Mouse (Mus musculus): ENCODE data around the gene Ankrd6. TPM values are rescaled to one million over a fixed set of nuclear protein-coding genes. Genes with fewer than 3 reads are reported as not detected.

Ankrd6 gene
- total RNA-seq (2021), result 1 to 10 TPM; 4.1 to 4.9 TPM
- polyA plus RNA-seq (2012; rRNA removed), result 1.1 TPM in 2 replicates
- long read RNA-seq, full-length matches to known transcripts, result 1 of 1 reads
- long read RNA-seq, partial matches to known transcripts, result 0 of 1 reads
- long read RNA-seq, other reads (novel, unspliced or antisense), result 0 of 1 reads

GRCm38 (mm10) chr4:32950356-32951034 lies at the start of gene Ankrd6:
Ankrd6 (minus strand) TSS chr4:32950841.
- no peaks in the 10 kb centered on the region for H3K4me1 ChIP-seq (ENCODE audit: control insufficient read depth, insufficient read depth, low read length)
- peak within 1 kb of the TSS; percentile 66 for H3K4me3 ChIP-seq
- WGBS, result 1% methylated on average over 66 of the region's 66 CpGs
- intact Hi-C loops (cut with DNase I), result loop anchor here (2.0 to 10.0 kb wide), 5 partner anchors 68 to 206 kb away; partner anchors contain the start of gene Lyrm2
- H3K27me3 ChIP-seq (ENCODE audit: control insufficient read depth, insufficient read depth, low read length), result 0 out of 2 replicates have a peak, but pooled peaks cover 2% of the 10 kb centered on the region
- no peaks in the 10 kb centered on the region for H3K36me3 ChIP-seq (ENCODE audit: control insufficient read depth, insufficient read depth, low read length)
- DNase-seq, result peak; percentile 77 to 88
- no peaks in the 10 kb centered on the region for H3K79me2 ChIP-seq (replicated peaks; ENCODE audit: control insufficient read depth, insufficient read depth, low read length)
- peak within 1 kb of the TSS; percentile 74 for H3K27ac ChIP-seq
- peak within 1 kb of the TSS; percentile 76 for H3K9ac ChIP-seq (ENCODE audit: low read depth, low read length)
- TF ChIP-seq EP300 (IDR thresholded peaks at IDR 0.05; ENCODE audit: insufficient read depth, low read depth, low read length), result no peak
- no peak for TF ChIP-seq POLR2A (IDR thresholded peaks at IDR 0.05; ENCODE audit: insufficient read depth, low read depth, low read length)
- peak; percentile 78 for TF ChIP-seq CTCF (IDR thresholded peaks at IDR 0.05)

- Histone ChIP-seq H3K36me3 (ENCODE audit: control insufficient read depth, insufficient read depth, low read length) (no peaks in the 10 kb centered on the region), H3K27ac (no peak overlapping the region), H3K4me3 (no peak overlapping the region), H3K9ac (ENCODE audit: low read depth, low read length) (no peak overlapping the region), H3K27me3 (ENCODE audit: control insufficient read depth, insufficient read depth, low read length) (no peaks in the 10 kb centered on the region), H3K79me2 (replicated peaks; ENCODE audit: control insufficient read depth, insufficient read depth, low read length) (no peaks in the 10 kb centered on the region), H3K4me1 (ENCODE audit: control insufficient read depth, insufficient read depth, low read length) (no peaks in the 10 kb centered on the region; the same call in 1 of the 2 replicates)
- intact Hi-C loops (cut with DNase I), result no loop called here
- TF ChIP-seq CTCF (IDR thresholded peaks at IDR 0.05), result no peak
- no peak for TF ChIP-seq EP300 (IDR thresholded peaks at IDR 0.05; ENCODE audit: insufficient read depth, low read depth, low read length)
- TF ChIP-seq POLR2A (IDR thresholded peaks at IDR 0.05; ENCODE audit: insufficient read depth, low read depth, low read length), result no peak
- WGBS, result 96% methylated on average over 8 of the region's 8 CpGs
- DNase-seq, result no peak
Observed at GRCm38 (mm10) chr4:32998996-32999395, 48.4 kb upstream of the Ankrd6 start.

DNA sequence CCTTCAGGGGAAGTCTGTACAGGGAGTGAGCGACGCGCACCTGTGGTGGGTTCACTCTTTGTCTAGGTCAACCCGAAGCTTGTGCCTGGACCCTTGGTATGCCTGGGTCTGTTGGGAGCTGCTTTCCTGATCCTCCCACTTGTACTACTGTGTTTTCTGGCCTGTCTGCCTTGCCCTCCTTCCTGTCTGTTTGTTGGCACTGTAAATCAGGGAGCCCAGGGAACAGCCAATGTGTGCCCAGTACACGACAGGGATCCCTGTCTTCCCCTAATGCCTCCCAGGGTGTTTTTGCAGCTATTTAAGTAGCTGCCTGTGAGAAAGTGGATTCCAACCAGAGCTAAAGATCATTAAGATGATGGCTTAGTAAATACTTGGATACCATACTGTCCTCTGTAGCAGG lies 46.9 kb upstream of the Ankrd6 start:
- peaks cover 2% of the 10 kb centered on the region; the same call in 1 of the 2 replicates for H3K79me2 ChIP-seq (replicated peaks; ENCODE audit: control insufficient read depth, insufficient read depth, low read length)
- intact Hi-C loops (cut with DNase I), result no loop called here
- no peaks in the 10 kb centered on the region for H3K27me3 ChIP-seq (ENCODE audit: control insufficient read depth, insufficient read depth, low read length)
- H3K4me1 ChIP-seq (ENCODE audit: control insufficient read depth, insufficient read depth, low read length), result no peaks in the 10 kb centered on the region; the same call in 1 of the 2 replicates
- no peak overlapping the region for H3K4me3 ChIP-seq
- no peaks in the 10 kb centered on the region for H3K36me3 ChIP-seq (ENCODE audit: control insufficient read depth, insufficient read depth, low read length)
- TF ChIP-seq CTCF (IDR thresholded peaks at IDR 0.05) (no peak), EP300 (IDR thresholded peaks at IDR 0.05; ENCODE audit: insufficient read depth, low read depth, low read length) (no peak), POLR2A (IDR thresholded peaks at IDR 0.05; ENCODE audit: insufficient read depth, low read depth, low read length) (no peak)
- H3K9ac ChIP-seq (ENCODE audit: low read depth, low read length), result no peak overlapping the region
- no peak for DNase-seq
- no peak overlapping the region for H3K27ac ChIP-seq
- whole genome bisulfite sequencing, result 76% methylated on average over 5 of the region's 5 CpGs

- Histone ChIP-seq H3K79me2 (replicated peaks; ENCODE audit: control insufficient read depth, insufficient read depth, low read length) (peaks cover 2% of the 10 kb centered on the region; the same call in 1 of the 2 replicates), H3K4me3 (no peak overlapping the region), H3K4me1 (ENCODE audit: control insufficient read depth, insufficient read depth, low read length) (no peaks in the 10 kb centered on the region), H3K9ac (ENCODE audit: low read depth, low read length) (no peak overlapping the region), H3K27ac (no peak overlapping the region), H3K36me3 (ENCODE audit: control insufficient read depth, insufficient read depth, low read length) (no peaks in the 10 kb centered on the region), H3K27me3 (ENCODE audit: control insufficient read depth, insufficient read depth, low read length) (no peaks in the 10 kb centered on the region)
- intact Hi-C loops (cut with DNase I), result no loop called here
- TF ChIP-seq CTCF (IDR thresholded peaks at IDR 0.05) (no peak), POLR2A (IDR thresholded peaks at IDR 0.05; ENCODE audit: insufficient read depth, low read depth, low read length) (no peak)
- DNase-seq, result no peak
- 93% methylated on average over 5 of the region's 5 CpGs for WGBS
Observed at GRCm38 (mm10) chr4:32996083-32996482, 45.4 kb upstream of the Ankrd6 start.

GRCm38 (mm10) chr4:32994168-32994567 lies 43.5 kb upstream of the Ankrd6 start:
- Histone ChIP-seq H3K4me1 (ENCODE audit: control insufficient read depth, insufficient read depth, low read length) (no peaks in the 10 kb centered on the region), H3K36me3 (ENCODE audit: control insufficient read depth, insufficient read depth, low read length) (no peaks in the 10 kb centered on the region), H3K27me3 (ENCODE audit: control insufficient read depth, insufficient read depth, low read length) (no peaks in the 10 kb centered on the region), H3K9ac (ENCODE audit: low read depth, low read length) (no peak overlapping the region), H3K79me2 (replicated peaks; ENCODE audit: control insufficient read depth, insufficient read depth, low read length) (peaks cover 2% of the 10 kb centered on the region; the same call in 1 of the 2 replicates), H3K4me3 (no peak overlapping the region), H3K27ac (no peak overlapping the region)
- WGBS, result 79% methylated on average over 3 of the region's 3 CpGs
- DNase-seq, result no peak
- intact Hi-C loops (cut with DNase I), result no loop called here
- TF ChIP-seq POLR2A (IDR thresholded peaks at IDR 0.05; ENCODE audit: insufficient read depth, low read depth, low read length) (no peak), CTCF (IDR thresholded peaks at IDR 0.05) (0 out of 2 replicates have a peak, but pooled peaks have one; percentile 6)

DNA sequence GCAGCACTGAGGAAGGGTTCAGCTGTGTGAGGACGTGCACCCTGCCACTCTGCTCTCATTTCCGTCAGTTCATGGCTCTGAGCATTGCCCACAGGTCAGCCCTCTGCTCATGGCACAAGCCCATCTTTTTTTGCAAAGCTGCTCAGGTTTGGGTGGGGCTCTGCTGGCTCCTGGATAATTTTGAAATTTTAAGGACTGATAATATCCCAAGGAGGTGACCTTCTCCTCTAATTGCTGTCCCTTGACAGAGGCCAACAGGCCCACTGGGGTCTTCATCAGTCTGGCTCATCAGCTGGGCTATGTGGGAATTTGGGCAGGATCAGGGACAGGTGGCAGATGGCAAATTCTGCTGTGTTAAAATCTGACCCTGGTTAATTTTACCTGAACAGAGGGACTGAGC lies 38.7 kb upstream of the Ankrd6 start:
- Histone ChIP-seq H3K36me3 (ENCODE audit: control insufficient read depth, insufficient read depth, low read length) (no peaks in the 10 kb centered on the region), H3K4me3 (no peak overlapping the region), H3K4me1 (ENCODE audit: control insufficient read depth, insufficient read depth, low read length) (no peaks in the 10 kb centered on the region), H3K9ac (ENCODE audit: low read depth, low read length) (no peak overlapping the region), H3K79me2 (replicated peaks; ENCODE audit: control insufficient read depth, insufficient read depth, low read length) (peaks cover 2% of the 10 kb centered on the region; the same call in 1 of the 2 replicates), H3K27me3 (ENCODE audit: control insufficient read depth, insufficient read depth, low read length) (no peaks in the 10 kb centered on the region), H3K27ac (no peak overlapping the region)
- WGBS, result 71% methylated on average over 2 of the region's 2 CpGs
- no peak for DNase-seq
- intact Hi-C loops (cut with DNase I), result no loop called here
- TF ChIP-seq CTCF (IDR thresholded peaks at IDR 0.05) (no peak), POLR2A (IDR thresholded peaks at IDR 0.05; ENCODE audit: insufficient read depth, low read depth, low read length) (no peak), EP300 (IDR thresholded peaks at IDR 0.05; ENCODE audit: insufficient read depth, low read depth, low read length) (no peak)
